Mouse (Mus musculus) left cerebral cortex, adult 11 months (tissue): ENCODE measurements around the gene AC170998.1.
"Not testable (repeated sequence)": the region's sequence is repeated elsewhere in the genome, so short reads cannot be mapped to it uniquely, and the experiment has no call there.

Experiments
- DNase-seq: peaks from one replicate; pipeline ENCODE4 v3.0.0; 2022; ENCODE audit warnings: low spot score

The AC170998.1 gene

GRCm38 (mm10) chr17:28760736-28761312 is 34.9 kb downstream of the AC170998.1 start:
- DNase-seq, result no peak

- DNase-seq, result peak; percentile 35
Observed at GRCm38 (mm10) chr17:28761871-28762270, 36.0 kb downstream of the AC170998.1 start.

- DNase-seq, result no peak
Observed at GRCm38 (mm10) chr17:28766203-28766602, 40.3 kb downstream of the AC170998.1 start.

GRCm38 (mm10) chr17:28766781-28767515 is 41.1 kb downstream of the AC170998.1 start:
- DNase-seq, result no peak

- DNase-seq, result no peak
Observed at GRCm38 (mm10) chr17:28769121-28769874, 43.4 kb downstream of the AC170998.1 start, which contains the start of gene Mapk13. Gene Mapk13, plus strand, starts transcription at chr17:28769297.

- DNase-seq, result no peak
Observed at GRCm38 (mm10) chr17:28769875-28770421, 44.1 kb downstream of the AC170998.1 start.

GRCm38 (mm10) chr17:28771289-28771688 is 45.4 kb downstream of the AC170998.1 start:
- DNase-seq, result no peak

- DNase-seq, result not testable (repeated sequence)
Observed at GRCm38 (mm10) chr17:28774303-28774702, 48.4 kb downstream of the AC170998.1 start.

- DNase-seq, result no peak
Observed at GRCm38 (mm10) chr17:28775161-28775560, 49.3 kb downstream of the AC170998.1 start.
